Mouse (Mus musculus) hindbrain, postnatal 0 days (tissue): ENCODE measurements around the gene Il6ra. TPM values are rescaled to one million over a fixed set of nuclear protein-coding genes. Genes with fewer than 3 reads are reported as not detected.

Source experiments
- ATAC-seq: fragments of 200-750 bp; cut with Nextera tagmentation; 2 replicates; pipeline ENCODE4 v1.8.0; 2017; ENCODE audit warnings: mild to moderate bottlenecking, moderate TSS enrichment, moderate library complexity
- DNase-seq: peaks from one replicate; pipeline ENCODE4 v3.0.0-alpha.2; 2015; ENCODE audit warnings: low spot score
- H3K27ac ChIP-seq: fragments of 300-500 bp; sonication (generic); 2 replicates; pipeline ENCODE4 v1.5.1; 2014; ENCODE audit warnings: mild to moderate bottlenecking
- H3K27me3 ChIP-seq: fragments of 300-500 bp; sonication (generic); 2 replicates; pipeline ENCODE4 v1.6.1; 2014; ENCODE audit warnings: low read length, mixed read lengths; ENCODE audit not compliant: insufficient read depth
- H3K36me3 ChIP-seq: fragments of 300-500 bp; sonication (generic); 2 replicates; pipeline ENCODE4 v1.6.1; 2014; ENCODE audit warnings: low read length, mixed read lengths; ENCODE audit not compliant: insufficient read depth
- H3K4me1 ChIP-seq: fragments of 300-500 bp; sonication (generic); 2 replicates; pipeline ENCODE4 v1.6.1; 2014; ENCODE audit warnings: antibody characterized with exemption, low read length, mixed read lengths; ENCODE audit not compliant: insufficient read depth
- H3K4me2 ChIP-seq: fragments of 300-500 bp; sonication (generic); 2 replicates; pipeline ENCODE4 v1.6.1; 2014; ENCODE audit warnings: low read depth, mild to moderate bottlenecking, low read length, moderate library complexity, mixed read lengths
- H3K4me3 ChIP-seq: fragments of 300-500 bp; sonication (generic); 2 replicates; pipeline ENCODE4 v1.5.1; 2014; ENCODE audit warnings: low read length
- H3K9ac ChIP-seq: fragments of 300-500 bp; sonication (generic); replicated peaks from 2 replicates; pipeline ENCODE4 v1.6.1; 2014; ENCODE audit warnings: mild to moderate bottlenecking, low read length, moderate library complexity, mixed read lengths
- H3K9me3 ChIP-seq: fragments of 300-500 bp; sonication (generic); 2 replicates; pipeline ENCODE4 v1.6.1; 2016; ENCODE audit warnings: low read length, mixed read lengths
- CTCF ChIP-seq: IDR thresholded peaks from 2 replicates; pipeline ENCODE4 v1.5.1; 2016; ENCODE audit warnings: antibody characterized with exemption, control low read depth, low read depth
- WGBS: fragments of 180-500 bp; shearing (Covaris S2); extraction: QIAGEN DNeasy Blood & Tissue Kit; methylation state at CpG from one replicate; pipeline ENCODE4 v1.1.7; 2014; 5-methylcytosine and 5-hydroxymethylcytosine counted together
- polyA plus RNA-seq: library from polyadenylated mRNA; unstranded; fragments of >200 nt; fragmentation: Nextera tagmentation; extraction: Ambion mirVana; gene quantifications from 2 replicates; pipeline ENCODE4 v1.2.1, GENCODE M21; 2015
- total RNA-seq: library from RNA; depleted of rRNA; stranded (reverse); fragments of >200 nt; gene quantifications from 2 replicates; pipeline ENCODE4 v1.2.3, GENCODE M21; 2014

Il6ra gene
- total and polyA plus RNA-seq, 2 experiments from 2014 or later = 1.8 to 2.4 TPM

GRCm38 (mm10) chr3:89859936-89860335 is 53.1 kb downstream of the Il6ra start:
- no peak overlapping the region for H3K4me3 ChIP-seq
- TF ChIP-seq CTCF = peak; percentile 32; the same call in 1 of the 2 replicates
- H3K4me2 ChIP-seq = no peak overlapping the region
- H3K9ac ChIP-seq = no peak overlapping the region
- no peak overlapping the region for H3K27ac ChIP-seq
- no peaks in the 10 kb centered on the region for H3K9me3 ChIP-seq
- WGBS = 68% methylated on average over 3 of the region's 3 CpGs
- H3K4me1 ChIP-seq = no peaks in the 10 kb centered on the region
- DNase-seq = no peak
- H3K27me3 ChIP-seq = no peaks in the 10 kb centered on the region
- no peak for ATAC-seq
- H3K36me3 ChIP-seq = no peaks in the 10 kb centered on the region

DNA sequence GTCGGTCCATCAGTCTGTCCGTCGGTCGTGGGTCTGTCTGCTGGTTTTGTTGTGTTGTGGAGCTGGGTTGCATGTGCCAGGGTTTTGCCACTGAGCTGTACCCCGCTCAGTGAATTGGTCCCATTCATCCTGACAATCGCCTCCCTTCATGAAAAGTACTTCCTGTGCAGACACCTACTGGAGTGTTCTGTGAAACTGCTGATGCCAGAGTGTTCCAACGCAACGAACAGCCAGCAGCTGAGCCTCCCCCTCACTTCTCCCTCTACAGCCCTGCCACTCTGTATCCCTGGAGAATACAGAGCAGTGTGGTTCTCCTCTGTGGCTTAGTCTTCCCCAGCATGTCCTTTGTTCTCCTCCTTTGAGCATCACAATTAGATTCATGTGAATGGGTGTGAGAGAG is 54.1 kb downstream of the Il6ra start:
- Histone ChIP-seq H3K4me1 (no peaks in the 10 kb centered on the region), H3K9ac (no peak overlapping the region), H3K4me3 (no peak overlapping the region), H3K27me3 (no peaks in the 10 kb centered on the region), H3K9me3 (no peaks in the 10 kb centered on the region), H3K36me3 (no peaks in the 10 kb centered on the region), H3K4me2 (no peak overlapping the region), H3K27ac (no peak overlapping the region)
- WGBS = 58% methylated on average over 8 of the region's 8 CpGs
- DNase-seq = peak; percentile 57
- peak; percentile 86 for ATAC-seq
- TF ChIP-seq CTCF = no peak

DNA sequence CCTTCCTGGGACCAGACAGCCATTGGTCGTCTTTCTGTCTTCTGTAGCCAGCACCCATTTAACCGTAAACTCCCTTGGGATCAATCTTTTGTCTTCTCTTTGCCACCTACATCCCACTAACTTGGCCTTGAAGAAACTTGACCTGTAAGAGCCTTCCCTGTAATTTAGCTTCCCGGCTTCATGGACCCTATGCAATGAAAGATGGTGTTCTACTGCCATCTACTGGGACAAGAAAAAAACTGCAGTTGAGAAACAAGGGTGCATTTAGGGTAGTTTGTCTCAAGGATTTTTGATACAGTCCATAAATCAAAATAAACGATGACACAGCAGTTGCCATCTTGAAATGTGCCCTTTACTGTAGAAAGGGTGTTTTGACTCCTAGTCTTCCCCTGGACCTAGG is 54.9 kb downstream of the Il6ra start:
- TF ChIP-seq CTCF = peak; percentile 89
- Histone ChIP-seq H3K4me2 (no peak overlapping the region), H3K9me3 (no peaks in the 10 kb centered on the region), H3K27ac (no peak overlapping the region), H3K4me3 (no peak overlapping the region), H3K9ac (no peak overlapping the region), H3K4me1 (no peaks in the 10 kb centered on the region), H3K27me3 (no peaks in the 10 kb centered on the region), H3K36me3 (no peaks in the 10 kb centered on the region)
- ATAC-seq (no peak), DNase-seq (peak; percentile 81)
- WGBS = 11% methylated on average over 4 of the region's 4 CpGs

DNA sequence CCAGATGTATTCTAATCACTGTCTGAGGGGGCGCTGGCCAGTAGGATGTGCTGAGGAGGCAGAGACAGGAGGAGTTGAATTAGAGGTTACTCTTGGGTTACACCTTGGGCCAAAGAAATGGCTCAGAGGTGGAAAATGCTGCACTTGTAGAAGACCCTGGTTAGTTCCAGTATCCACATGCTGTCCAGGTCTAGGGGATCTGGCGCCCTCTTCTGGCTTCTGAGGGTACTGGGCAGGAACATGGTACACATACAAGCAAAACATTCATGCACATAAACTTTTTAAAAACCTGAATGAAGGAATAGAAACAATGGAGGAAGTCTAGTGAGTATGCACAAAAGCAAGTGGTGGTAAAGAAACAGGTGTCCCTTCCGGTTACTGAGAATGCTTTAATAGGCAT is 55.6 kb downstream of the Il6ra start:
- ATAC-seq (no peak), DNase-seq (no peak)
- Histone ChIP-seq H3K27me3 (no peaks in the 10 kb centered on the region), H3K9ac (no peak overlapping the region), H3K4me1 (no peaks in the 10 kb centered on the region), H3K4me2 (no peak overlapping the region), H3K27ac (no peak overlapping the region), H3K9me3 (no peaks in the 10 kb centered on the region), H3K36me3 (no peaks in the 10 kb centered on the region), H3K4me3 (no peak overlapping the region)
- WGBS = 85% methylated on average over 3 of the region's 3 CpGs
- TF ChIP-seq CTCF = peak; percentile 60

DNA sequence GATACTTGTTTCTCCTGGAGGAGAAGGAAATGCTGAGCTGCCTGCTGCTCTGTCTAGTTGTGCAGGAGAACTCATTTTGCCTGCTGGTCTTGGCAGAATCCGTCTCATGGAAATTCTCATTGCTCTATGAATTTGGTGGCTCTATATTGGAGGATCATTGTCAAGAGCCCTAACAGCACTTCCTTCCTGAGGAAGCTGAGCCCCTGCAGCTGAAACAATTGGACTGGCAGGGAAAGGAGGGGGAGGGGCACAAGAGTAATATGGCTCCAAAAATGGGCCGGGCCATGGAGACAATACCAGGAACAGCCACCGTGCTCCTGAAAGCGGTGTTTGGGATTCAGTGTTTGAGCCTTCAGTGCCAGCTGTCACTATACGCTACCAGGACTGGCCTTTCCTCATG is 59.2 kb downstream of the Il6ra start:
- H3K27ac ChIP-seq = no peak overlapping the region
- no peaks in the 10 kb centered on the region for H3K27me3 ChIP-seq
- no peak overlapping the region for H3K4me2 ChIP-seq
- H3K9me3 ChIP-seq = no peaks in the 10 kb centered on the region
- DNase-seq = peak; percentile 22
- H3K9ac ChIP-seq = no peak overlapping the region
- peak; percentile 46; the same call in 1 of the 2 replicates for ATAC-seq
- WGBS = 58% methylated on average over 5 of the region's 5 CpGs
- H3K36me3 ChIP-seq = no peaks in the 10 kb centered on the region
- H3K4me1 ChIP-seq = no peaks in the 10 kb centered on the region
- peak; percentile 16; the same call in 1 of the 2 replicates for TF ChIP-seq CTCF
- no peak overlapping the region for H3K4me3 ChIP-seq

DNA sequence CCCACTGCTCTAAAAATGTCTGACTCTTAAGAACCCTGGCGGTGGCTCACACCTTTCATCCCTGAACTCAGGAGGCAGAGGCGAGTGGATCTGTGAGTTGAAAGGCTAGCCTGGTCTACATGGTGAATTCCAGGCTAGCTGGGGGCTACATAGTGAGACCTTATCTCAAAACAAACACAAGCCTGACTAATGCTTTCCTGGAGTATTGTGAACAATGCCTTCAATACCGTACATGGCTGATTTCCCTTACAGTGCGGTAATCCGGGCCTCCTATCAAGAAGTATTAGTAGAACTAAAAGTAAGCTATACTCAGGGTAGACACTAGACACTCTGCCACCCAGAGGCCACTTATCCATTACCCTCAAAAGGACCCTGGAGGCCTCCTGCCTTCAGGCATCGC is 64.9 kb downstream of the Il6ra start:
- Histone ChIP-seq H3K27ac (no peak overlapping the region), H3K4me1 (no peaks in the 10 kb centered on the region), H3K36me3 (no peaks in the 10 kb centered on the region), H3K9ac (no peak overlapping the region), H3K27me3 (no peaks in the 10 kb centered on the region), H3K9me3 (no peaks in the 10 kb centered on the region), H3K4me3 (no peak overlapping the region), H3K4me2 (no peak overlapping the region)
- ATAC-seq (no peak), DNase-seq (no peak)
- no peak for TF ChIP-seq CTCF
- WGBS = 93% methylated on average over 6 of the region's 6 CpGs

DNA sequence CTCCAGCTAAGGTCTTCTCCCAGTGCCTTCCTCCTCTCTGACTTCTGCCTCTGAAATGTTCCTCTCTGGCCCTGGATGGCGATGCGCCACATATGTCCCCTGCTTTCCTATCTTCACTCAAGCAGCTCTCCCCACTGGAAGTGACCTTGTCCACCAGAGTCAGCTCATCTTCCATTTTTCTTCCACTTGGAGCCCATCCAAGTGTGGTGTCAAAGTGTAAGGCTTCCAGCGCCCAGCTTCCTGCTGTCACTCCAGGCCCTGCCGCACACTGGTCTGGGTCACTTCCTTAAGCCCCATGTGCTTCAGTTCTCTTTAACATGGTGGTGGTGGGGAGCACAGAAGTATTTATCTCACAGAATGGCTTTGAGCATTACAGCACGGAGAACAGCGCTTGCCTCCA is 65.4 kb downstream of the Il6ra start:
- ATAC-seq (no peak), DNase-seq (no peak)
- TF ChIP-seq CTCF = no peak
- H3K4me2 ChIP-seq = no peak overlapping the region
- H3K4me3 ChIP-seq = no peak overlapping the region
- H3K9ac ChIP-seq = no peak overlapping the region
- WGBS = 78% methylated on average over 6 of the region's 6 CpGs
- H3K9me3 ChIP-seq = no peaks in the 10 kb centered on the region
- no peaks in the 10 kb centered on the region for H3K36me3 ChIP-seq
- no peaks in the 10 kb centered on the region for H3K27me3 ChIP-seq
- H3K27ac ChIP-seq = no peak overlapping the region
- no peaks in the 10 kb centered on the region for H3K4me1 ChIP-seq
